Mouse (Mus musculus) CH12.LX (cell line): ENCODE results near the gene Asb1. TPM values are rescaled to one million over a fixed set of nuclear protein-coding genes. Genes with fewer than 3 reads are reported as not detected.

Source experiments
- DNase-seq: peaks from one replicate; pipeline ENCODE4 v3.0.0-alpha.2; 2013; ENCODE audit errors: extremely low read depth
- H3K27ac ChIP-seq: 2 replicates; pipeline ENCODE4 v1.5.1; 2012; ENCODE audit warnings: low read depth, mild to moderate bottlenecking, control low read depth, moderate library complexity; ENCODE audit not compliant: insufficient read depth
- H3K27me3 ChIP-seq: replicated peaks from 2 replicates; pipeline ENCODE3; 2012; ENCODE audit warnings: inconsistent platforms
- H3K36me3 ChIP-seq, 2 experiments: replicated peaks in 1 of 2; 2 replicates each; pipeline versions ENCODE3 to v1.6.1; 2012; ENCODE audit warnings: inconsistent platforms in 1 of 2, low read length in 1 of 2, mild to moderate bottlenecking in 1 of 2, mixed read lengths in 1 of 2, moderate library complexity in 1 of 2; ENCODE audit not compliant: control insufficient read depth in 1 of 2, insufficient read depth in 1 of 2
- H3K4me1 ChIP-seq, 2 experiments: 2 replicates each; pipeline ENCODE4 v1.6.1; 2012; ENCODE audit warnings: inconsistent platforms in 1 of 2, moderate library complexity in 1 of 2; ENCODE audit not compliant: insufficient read depth in 2 of 2, control insufficient read depth in 1 of 2
- H3K4me2 ChIP-seq: 2 replicates; pipeline ENCODE4 v1.6.1; 2012; ENCODE audit warnings: low read depth, mild to moderate bottlenecking, control low read depth; ENCODE audit not compliant: poor library complexity, insufficient read depth, severe bottlenecking
- H3K4me3 ChIP-seq, 3 experiments: fragments of 150-350 bp in 1 of 3; sonication (generic) in 1 of 3; replicated peaks in 1 of 3; 2 replicates each; pipeline versions ENCODE3 to v1.5.1; 2011 to 2012; ENCODE audit warnings: low read depth in 2 of 3, low read length in 2 of 3, mild to moderate bottlenecking in 2 of 3, moderate library complexity in 2 of 3, control low read depth in 1 of 3, improper control_type of control experiment in 1 of 3, inconsistent platforms in 1 of 3, mixed read lengths in 1 of 3; ENCODE audit not compliant: poor library complexity in 1 of 3
- H3K79me2 ChIP-seq: replicated peaks from 2 replicates; pipeline ENCODE4 v1.6.1; 2012; ENCODE audit warnings: mild to moderate bottlenecking, moderate library complexity; ENCODE audit not compliant: control insufficient read depth, poor library complexity, insufficient read depth, severe bottlenecking; ENCODE audit errors: extremely low read depth
- H3K9ac ChIP-seq: 2 replicates; pipeline ENCODE4 v1.6.1; 2012; ENCODE audit warnings: low read depth, mild to moderate bottlenecking, control low read depth, moderate library complexity; ENCODE audit not compliant: insufficient read depth
- H3K9me3 ChIP-seq: replicated peaks from 2 replicates; pipeline ENCODE3; 2012; ENCODE audit warnings: low read length, inconsistent platforms, mixed read lengths
- BHLHE40 ChIP-seq: IDR thresholded peaks from 2 replicates; pipeline ENCODE4 v1.6.1; 2011; ENCODE audit warnings: mild to moderate bottlenecking, low read depth, low read length, improper control_type of control experiment
- CHD1 ChIP-seq: IDR thresholded peaks from 2 replicates; pipeline ENCODE4 v1.6.1; 2012; ENCODE audit warnings: low read depth, low read length, improper control_type of control experiment, inconsistent platforms
- CHD2 ChIP-seq: IDR thresholded peaks from 2 replicates; pipeline ENCODE4 v1.6.1; 2011; ENCODE audit warnings: low read length, improper control_type of control experiment
- CTCF ChIP-seq, 2 experiments: IDR thresholded peaks in 1 of 2; conservative IDR thresholded peaks in 1 of 2; 2 replicates each; pipeline ENCODE4 v1.5.1; 2011 to 2012; ENCODE audit warnings: low read depth in 2 of 2, low read length in 2 of 2, improper control_type of control experiment in 1 of 2, inconsistent platforms in 1 of 2, mild to moderate bottlenecking in 1 of 2, moderate library complexity in 1 of 2
- E2F4 ChIP-seq: IDR thresholded peaks from 2 replicates; pipeline ENCODE4 v1.6.1; 2011; ENCODE audit warnings: low read depth, low read length, improper control_type of control experiment; ENCODE audit not compliant: insufficient replicate concordance
- ELF1 ChIP-seq: IDR thresholded peaks from 2 replicates; pipeline ENCODE4 v1.6.1; 2014; ENCODE audit warnings: low read depth, mild to moderate bottlenecking, inconsistent platforms, low read length, improper control_type of control experiment
- EP300 ChIP-seq: IDR thresholded peaks from 2 replicates; pipeline ENCODE4 v1.6.1; 2011; ENCODE audit warnings: low read length, improper control_type of control experiment
- ETS1 ChIP-seq: conservative IDR thresholded peaks from 2 replicates; pipeline ENCODE4 v1.6.1; 2012; ENCODE audit warnings: low read depth, mild to moderate bottlenecking, inconsistent platforms, low read length, improper control_type of control experiment, moderate library complexity
- GABPA ChIP-seq: IDR thresholded peaks from 2 replicates; pipeline ENCODE4 v1.6.1; 2012; ENCODE audit warnings: low read depth, low read length, improper control_type of control experiment, inconsistent platforms; ENCODE audit not compliant: insufficient replicate concordance
- HCFC1 ChIP-seq: IDR thresholded peaks from 2 replicates; pipeline ENCODE4 v1.6.1; 2012; ENCODE audit warnings: low read depth, mild to moderate bottlenecking, inconsistent platforms, low read length, improper control_type of control experiment
- IRF4 ChIP-seq: IDR thresholded peaks from 2 replicates; pipeline ENCODE4 v1.6.1; 2014; ENCODE audit warnings: low read depth, mild to moderate bottlenecking, inconsistent platforms, low read length, improper control_type of control experiment
- JUN ChIP-seq: IDR thresholded peaks from 2 replicates; pipeline ENCODE4 v1.6.1; 2011; ENCODE audit warnings: low read depth, mild to moderate bottlenecking, low read length, improper control_type of control experiment, moderate library complexity; ENCODE audit not compliant: insufficient read depth
- JUND ChIP-seq: conservative IDR thresholded peaks from 2 replicates; pipeline ENCODE4 v1.6.1; 2011; ENCODE audit warnings: low read depth, low read length, improper control_type of control experiment
- KAT2A ChIP-seq: IDR thresholded peaks from 2 replicates; pipeline ENCODE4 v1.6.1; 2012; ENCODE audit warnings: low read length, improper control_type of control experiment, inconsistent platforms; ENCODE audit not compliant: insufficient replicate concordance
- MAFK ChIP-seq: IDR thresholded peaks from 2 replicates; pipeline ENCODE4 v1.6.1; 2011; ENCODE audit warnings: low read length, improper control_type of control experiment; ENCODE audit not compliant: insufficient replicate concordance
- MAX ChIP-seq: IDR thresholded peaks from 2 replicates; pipeline ENCODE4 v1.6.1; 2011; ENCODE audit warnings: low read length, improper control_type of control experiment
- MAZ ChIP-seq: IDR thresholded peaks from 2 replicates; pipeline ENCODE4 v1.6.1; 2012; ENCODE audit warnings: low read depth, mild to moderate bottlenecking, inconsistent platforms, low read length, improper control_type of control experiment, moderate library complexity
- MEF2A ChIP-seq: IDR thresholded peaks from 2 replicates; pipeline ENCODE4 v1.6.1; 2014; ENCODE audit warnings: low read depth, mild to moderate bottlenecking, inconsistent platforms, low read length, improper control_type of control experiment, borderline replicate concordance
- MXI1 ChIP-seq: IDR thresholded peaks from 2 replicates; pipeline ENCODE4 v1.6.1; 2011; ENCODE audit warnings: mild to moderate bottlenecking, low read depth, low read length, improper control_type of control experiment
- MYC ChIP-seq: IDR thresholded peaks from 2 replicates; pipeline ENCODE4 v1.6.1; 2011; ENCODE audit warnings: low read depth, mild to moderate bottlenecking, improper control_type of control experiment, low read length
- NELFE ChIP-seq: IDR thresholded peaks from 2 replicates; pipeline ENCODE4 v1.6.1; 2011; ENCODE audit warnings: low read depth, low read length, improper control_type of control experiment
- NRF1 ChIP-seq: IDR thresholded peaks from 2 replicates; pipeline ENCODE4 v1.6.1; 2014; ENCODE audit warnings: low read depth, mild to moderate bottlenecking, inconsistent platforms, low read length, improper control_type of control experiment, moderate library complexity
- PAX5 ChIP-seq: IDR thresholded peaks from 2 replicates; pipeline ENCODE4 v1.6.1; 2012; ENCODE audit warnings: low read length, inconsistent platforms, mixed read lengths
- POLR2A ChIP-seq: IDR thresholded peaks from 2 replicates; pipeline ENCODE4 v1.6.1; 2011; ENCODE audit warnings: low read depth, mild to moderate bottlenecking, improper control_type of control experiment, low read length
- POLR2AphosphoS2 ChIP-seq: IDR thresholded peaks from 2 replicates; pipeline ENCODE4 v1.6.1; 2011; ENCODE audit warnings: low read depth, low read length, improper control_type of control experiment
- RAD21 ChIP-seq: IDR thresholded peaks from 2 replicates; pipeline ENCODE4 v1.6.1; 2011; ENCODE audit warnings: low read depth, mild to moderate bottlenecking, low read length, improper control_type of control experiment, moderate library complexity
- RCOR1 ChIP-seq: conservative IDR thresholded peaks from 2 replicates; pipeline ENCODE4 v1.6.1; 2012; ENCODE audit warnings: low read depth, mild to moderate bottlenecking, inconsistent platforms, low read length, improper control_type of control experiment
- SIN3A ChIP-seq: IDR thresholded peaks from 2 replicates; pipeline ENCODE4 v1.6.1; 2012; ENCODE audit warnings: low read length, improper control_type of control experiment, inconsistent platforms
- SMC3 ChIP-seq: IDR thresholded peaks from 2 replicates; pipeline ENCODE4 v1.6.1; 2011; ENCODE audit warnings: low read depth, low read length, improper control_type of control experiment
- TBP ChIP-seq: conservative IDR thresholded peaks from 2 replicates; pipeline ENCODE4 v1.6.1; 2011; ENCODE audit warnings: low read depth, low read length, improper control_type of control experiment
- TCF12 ChIP-seq: IDR thresholded peaks from 2 replicates; pipeline ENCODE4 v1.6.1; 2014; ENCODE audit warnings: low read depth, mild to moderate bottlenecking, inconsistent platforms, low read length, improper control_type of control experiment
- UBTF ChIP-seq: IDR thresholded peaks from 2 replicates; pipeline ENCODE4 v1.6.1; 2012; ENCODE audit warnings: low read depth, mild to moderate bottlenecking, inconsistent platforms, low read length, improper control_type of control experiment, moderate library complexity
- USF1 ChIP-seq: IDR thresholded peaks from 2 replicates; pipeline ENCODE4 v1.6.1; 2014; ENCODE audit warnings: low read depth, mild to moderate bottlenecking, inconsistent platforms, low read length, improper control_type of control experiment
- USF2 ChIP-seq: conservative IDR thresholded peaks from 2 replicates; pipeline ENCODE4 v1.6.1; 2011; ENCODE audit warnings: low read depth, low read length, improper control_type of control experiment
- ZC3H11A ChIP-seq: IDR thresholded peaks from 2 replicates; pipeline ENCODE4 v1.6.1; 2012; ENCODE audit warnings: low read depth, mild to moderate bottlenecking, inconsistent platforms, low read length, improper control_type of control experiment
- ZKSCAN1 ChIP-seq: IDR thresholded peaks from 2 replicates; pipeline ENCODE4 v1.6.1; 2012; ENCODE audit warnings: low read depth, inconsistent platforms, low read length, improper control_type of control experiment, borderline replicate concordance
- ZMIZ1 ChIP-seq: IDR thresholded peaks from 2 replicates; pipeline ENCODE4 v1.6.1; 2012; ENCODE audit warnings: low read depth, mild to moderate bottlenecking, inconsistent platforms, low read length, improper control_type of control experiment
- ZNF384 ChIP-seq: IDR thresholded peaks from 2 replicates; pipeline ENCODE4 v1.6.1; 2012; ENCODE audit warnings: low read depth, low read length, improper control_type of control experiment, inconsistent platforms
- dilution Hi-C: fragments of 300-500 bp; cut with MboI; formaldehyde crosslinking; loops from 2 replicates; pipeline ENCODE4 v1.14.3; 2020; ENCODE audit warnings: low sequenced_read_pairs; ENCODE audit not compliant: extremely low pct_unique_long_range_greater_than_20kb, extremely low pct_ligation_motif_present
- in situ Hi-C: fragments of 300-500 bp; cut with MboI; formaldehyde crosslinking; loops from 3 replicates; pipeline ENCODE4 v1.14.3; 2019; ENCODE audit warnings: low sequenced_read_pairs, low pct_ligation_motif_present, low pct_unique_long_range_greater_than_20kb, mixed read lengths
- polyA plus RNA-seq: library from polyadenylated mRNA; unstranded; fragments of >175 nt; gene quantifications from 2 replicates; pipeline ENCODE4 v1.2.1, GENCODE M21; 2012; ENCODE audit warnings: low read depth; ENCODE audit not compliant: insufficient read length
- total RNA-seq, 2 experiments: library from RNA; depleted of rRNA; stranded (reverse); fragments of 300-350 nt in 1 of 2; fragments of >200 nt in 1 of 2; gene quantifications; 2 replicates each; pipeline ENCODE4 v1.2.3; 2012 to 2014

Gene Asb1
- total and polyA plus RNA-seq, 3 experiments = 6.1 to 9.5 (median 6.4) TPM

DNA sequence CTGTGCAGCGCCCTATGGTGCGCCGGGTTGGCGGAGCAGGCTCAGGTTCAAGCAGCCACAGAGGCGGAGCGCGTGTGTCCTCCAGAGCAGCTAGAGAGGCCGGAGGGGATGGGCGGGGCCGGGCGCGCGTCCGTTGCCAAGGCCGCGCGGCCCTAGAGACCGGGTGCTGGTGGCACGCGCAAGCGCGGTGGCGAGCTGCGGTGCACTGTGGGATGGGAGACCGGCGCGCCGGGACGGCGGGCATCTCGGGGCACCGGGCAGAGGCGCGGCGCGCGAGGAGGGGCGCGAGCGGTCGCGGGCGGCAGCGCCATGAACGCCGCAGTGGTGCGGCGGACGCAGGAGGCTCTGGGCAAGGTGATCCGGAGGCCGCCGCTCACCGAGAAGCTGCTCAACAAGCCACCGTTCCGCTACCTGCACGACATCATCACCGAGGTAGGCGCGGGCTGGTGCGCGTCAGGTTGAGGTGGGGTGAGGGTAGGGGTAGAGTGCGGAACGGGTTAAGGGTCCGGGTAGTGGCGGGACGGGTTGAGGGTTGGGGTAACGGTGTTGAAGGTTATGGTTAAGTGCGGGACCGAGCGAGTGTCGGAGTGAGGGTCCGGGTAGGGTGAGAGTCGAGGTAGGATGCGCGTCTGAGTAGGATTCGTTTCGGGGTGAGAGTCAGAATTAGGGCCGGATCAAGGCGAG is 45.7 kb upstream of the Asb1 start, which contains the start of gene Traf3ip1:
TSS of gene Traf3ip1 (plus strand) at position 191 of the 684 bp plus-strand sequence.
- peak within 1 kb of the TSS; percentile 79 to 96 (median 85) for H3K4me3 ChIP-seq
- no peak for TF ChIP-seq CHD1
- TF ChIP-seq E2F4 = no peak
- TF ChIP-seq TBP = no peak
- TF ChIP-seq NELFE = peak; percentile 67
- TF ChIP-seq MAZ = peak; percentile 90
- TF ChIP-seq POLR2AphosphoS2 = no peak
- peak; percentile 99 for TF ChIP-seq MXI1
- TF ChIP-seq ETS1 = no peak
- no peak for TF ChIP-seq ZNF384
- TF ChIP-seq USF1 = no peak
- TF ChIP-seq HCFC1 = peak; percentile 82
- TF ChIP-seq ZMIZ1 = no peak
- TF ChIP-seq GABPA = peak; percentile 61
- no peak for TF ChIP-seq SMC3
- TF ChIP-seq JUN = no peak
- peak; percentile 74 for TF ChIP-seq TCF12
- no peak for TF ChIP-seq ZC3H11A
- no peak for TF ChIP-seq PAX5
- no peak for TF ChIP-seq JUND
- peak; percentile 48; the same call in 1 of the 2 replicates for TF ChIP-seq MEF2A
- TF ChIP-seq MYC = peak; percentile 45; the same call in 1 of the 2 replicates
- no peak for TF ChIP-seq BHLHE40
- no peak for TF ChIP-seq ZKSCAN1
- TF ChIP-seq UBTF = no peak
- TF ChIP-seq MAFK = no peak
- peak; percentile 99 for TF ChIP-seq SIN3A
- TF ChIP-seq KAT2A = peak; percentile 50; the same call in 1 of the 2 replicates
- TF ChIP-seq RCOR1 = no peak
- TF ChIP-seq EP300 = no peak
- TF ChIP-seq RAD21 = no peak
- TF ChIP-seq USF2 = no peak
- peak; percentile 96 for TF ChIP-seq NRF1
- peak; percentile 74 for TF ChIP-seq ELF1
- TF ChIP-seq CTCF (conservative IDR thresholded peaks at IDR 0.05 in 1 of 2, IDR thresholded peaks at IDR 0.05 in 1 of 2; ENCODE audit: low read depth in 2 of 2, low read length in 2 of 2) = no peak
- TF ChIP-seq MAX = peak; percentile 67; the same call in 1 of the 2 replicates
- peak; percentile 85 for TF ChIP-seq POLR2A
- TF ChIP-seq CHD2 = no peak
- TF ChIP-seq IRF4 = no peak
- TF ChIP-seq, all 38 proteins: peak for 14
- H3K4me2 ChIP-seq = peak within 1 kb of the TSS; percentile 77
- H3K4me1 ChIP-seq = peaks cover 6 to 21% of the 10 kb centered on the region in 2 experiments
- peak; percentile 92 for DNase-seq
- in situ Hi-C loops = loop anchor here (5.0 kb wide), 1 partner anchor 67 kb away; no protein-coding TSS in a partner anchor
- dilution Hi-C loops = no loop called here
- peak within 1 kb of the TSS; percentile 66 for H3K9ac ChIP-seq
- H3K9me3 ChIP-seq = no peaks in the 10 kb centered on the region
- peaks cover 0 to 19% of the 10 kb centered on the region in 2 experiments for H3K36me3 ChIP-seq
- H3K79me2 ChIP-seq = no peaks in the 10 kb centered on the region
- H3K27ac ChIP-seq = no peak within 1 kb of the TSS
- peaks cover 14% of the 10 kb centered on the region for H3K27me3 ChIP-seq
